In the genomic region with DNA sequence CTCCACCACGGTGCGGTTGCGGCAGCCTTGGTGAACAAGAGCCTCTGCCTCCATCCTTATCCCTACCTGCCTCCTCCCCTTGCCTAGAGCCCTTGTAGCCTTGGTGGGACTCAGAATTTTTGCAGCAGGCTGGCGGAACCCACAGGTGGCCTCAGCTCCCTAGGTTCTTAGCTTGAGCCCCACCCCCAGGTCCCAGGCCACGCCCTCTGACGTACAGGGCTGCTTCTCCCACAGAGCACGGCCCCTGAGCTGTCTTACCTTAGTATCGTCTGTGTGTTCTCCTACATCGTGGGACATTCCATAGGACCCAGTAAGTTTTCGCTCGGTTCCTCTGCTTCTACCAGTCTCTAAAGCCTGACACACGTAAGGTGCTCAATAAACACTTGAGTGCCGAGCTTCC, we compare ENCODE assay signal across 1 mouse cellular context.
TF ChIP-seq lines count a peak whose summit lies in the region.

No protein-coding gene starts in this region.

TF ChIP-seq in CH12.LX, 34 proteins besides CTCF, POLR2A, EP300 and RAD21 (continued from another document):
- TF ChIP-seq NELFE (IDR thresholded peaks at IDR 0.05; ENCODE audit: low read depth, low read length) (no peak), SIN3A (IDR thresholded peaks at IDR 0.05; ENCODE audit: low read length) (no peak), MAZ (IDR thresholded peaks at IDR 0.05; ENCODE audit: low read depth, low read length) (no peak), CHD2 (IDR thresholded peaks at IDR 0.05; ENCODE audit: low read length) (no peak), ZMIZ1 (IDR thresholded peaks at IDR 0.05; ENCODE audit: low read depth, low read length) (no peak), JUN (IDR thresholded peaks at IDR 0.05; ENCODE audit: insufficient read depth, low read depth, low read length) (no peak), MAFK (IDR thresholded peaks at IDR 0.05; ENCODE audit: insufficient replicate concordance, low read length) (no peak)
TF ChIP-seq in CH12.LX: peak in this region for 0.
